Mouse (Mus musculus) leukemia stem cell, adult 10-12 weeks (primary cell): ENCODE data around the gene Capn2. TPM values are rescaled to one million over a fixed set of nuclear protein-coding genes. Genes with fewer than 3 reads are reported as not detected.

Source experiments
- polyA plus RNA-seq: library from polyadenylated mRNA; stranded (reverse); fragments of >175 nt; gene quantifications from 2 replicates; pipeline ENCODE4 v1.2.3, GENCODE M21; 2012; ENCODE audit warnings: low replicate concordance

The Capn2 gene
- 3.2 and 4.7 TPM in 2 replicates for polyA plus RNA-seq

GRCm38 (mm10) chr1:182516758-182517676 is at the start of gene Capn2:
Capn2 (minus strand) TSS chr1:182517608.

GRCm38 (mm10) chr1:182564408-182565120 is 47.2 kb upstream of the Capn2 start, which contains the start of gene Capn8:
Capn8 (plus strand) TSS chr1:182565007.

Other genes starting within 250 kb of the Capn2 start
- gene Degs1, start 234.8 kb downstream of the Capn2 start, polyA plus RNA-seq: 6.5 and 14.7 TPM in 2 replicates
- 69.6 and 130 TPM in 2 replicates for gene Fbxo28, start 176.0 kb downstream of the Capn2 start, polyA plus RNA-seq
- 2.5 and 29.1 TPM in 2 replicates for gene Trp53bp2, start 108.4 kb downstream of the Capn2 start, polyA plus RNA-seq
- gene Capn8, start 47.4 kb upstream of the Capn2 start, polyA plus RNA-seq: not detected in 2 replicates
- not detected in 2 replicates for gene Ccdc185, start 231.6 kb upstream of the Capn2 start, polyA plus RNA-seq
- not detected in 2 replicates for gene Susd4, start 246.3 kb upstream of the Capn2 start, polyA plus RNA-seq